Mouse (Mus musculus): ENCODE measurements around the gene Hyls1. TPM values are rescaled to one million over a fixed set of nuclear protein-coding genes. Genes with fewer than 3 reads are reported as not detected.

Gene Hyls1
- polyA plus RNA-seq, 1 experiment: 5.1 TPM

GRCm38 (mm10) chr9:35529141-35529540 lies 41.1 kb downstream of the Hyls1 start:
- H3K36me3 ChIP-seq (ENCODE audit: control insufficient read depth, insufficient read depth): no peaks in the 10 kb centered on the region
- H3K79me2 ChIP-seq (ENCODE audit: control insufficient read depth, insufficient read depth): no peaks in the 10 kb centered on the region
- H3K27me3 ChIP-seq (ENCODE audit: control insufficient read depth, insufficient read depth, insufficient read length): no peaks in the 10 kb centered on the region
- no peak overlapping the region for H3K4me2 ChIP-seq (ENCODE audit: low read depth)
- no peak for TF ChIP-seq MAX (IDR thresholded peaks at IDR 0.05; ENCODE audit: low read depth)
- TF ChIP-seq MYOD1 (IDR thresholded peaks at IDR 0.05; ENCODE audit: control insufficient read depth in 1 of 3, insufficient read length in 2 of 3, low read depth in 2 of 3): no peak
- TF ChIP-seq TCF12 (IDR thresholded peaks at IDR 0.05; ENCODE audit: insufficient read depth, poor library complexity, severe bottlenecking): no peak
- TF ChIP-seq SRF (IDR thresholded peaks at IDR 0.05; ENCODE audit: control insufficient read depth, insufficient read length, low read depth): no peak
- TF ChIP-seq TCF3 (IDR thresholded peaks at IDR 0.05; ENCODE audit: insufficient read length, low read depth): no peak
- no peak for TF ChIP-seq MYOG (IDR thresholded peaks at IDR 0.05; ENCODE audit: control insufficient read depth in 1 of 3, insufficient read depth in 1 of 3, insufficient read length in 2 of 3, low read depth in 2 of 3)
- no peak for TF ChIP-seq POLR2AphosphoS2 (IDR thresholded peaks at IDR 0.05; ENCODE audit: insufficient read length, low read depth)
- no peak for TF ChIP-seq CEBPB (IDR thresholded peaks at IDR 0.05; ENCODE audit: insufficient read depth, poor library complexity, severe bottlenecking)
- no peak for TF ChIP-seq E2F4 (IDR thresholded peaks at IDR 0.05; ENCODE audit: insufficient read depth)
- no peak for TF ChIP-seq POLR2A (IDR thresholded peaks at IDR 0.05; ENCODE audit: insufficient read length, low read depth)
- TF ChIP-seq USF1 (IDR thresholded peaks at IDR 0.05; ENCODE audit: low read depth): no peak
- no peak for TF ChIP-seq REST (IDR thresholded peaks at IDR 0.05; ENCODE audit: insufficient read depth, insufficient read length)
- no peak overlapping the region for H3ac ChIP-seq (ENCODE audit: control insufficient read depth, insufficient read length)
- no peak overlapping the region for H3K4me3 ChIP-seq

DNA sequence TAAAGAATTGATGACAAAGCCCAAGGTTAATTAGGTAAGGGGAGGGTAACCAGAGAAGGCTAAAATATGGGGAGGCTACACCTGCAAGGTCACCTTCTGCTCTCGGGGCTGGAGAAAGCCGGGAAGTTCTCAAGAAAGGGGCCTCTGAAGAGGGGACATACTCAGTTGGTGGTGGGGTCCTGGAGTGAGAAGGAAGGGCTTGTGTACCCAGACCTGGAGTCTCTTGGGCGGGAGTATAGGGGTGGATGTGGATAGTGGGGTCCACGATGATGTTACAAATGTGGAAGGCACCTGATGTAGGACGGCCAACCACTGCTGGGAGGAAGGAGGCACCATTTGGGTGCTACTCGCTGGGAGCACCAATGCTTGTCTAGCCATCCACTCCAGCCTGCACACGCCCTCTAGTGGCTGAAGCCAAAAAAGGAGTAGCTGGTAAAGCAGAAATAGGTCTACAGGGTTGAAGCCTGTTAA lies 46.2 kb downstream of the Hyls1 start:
- TF ChIP-seq MYOG (IDR thresholded peaks at IDR 0.05; ENCODE audit: control insufficient read depth in 1 of 3, insufficient read depth in 1 of 3, insufficient read length in 2 of 3, low read depth in 2 of 3) (no peak), USF1 (IDR thresholded peaks at IDR 0.05; ENCODE audit: low read depth) (no peak), TCF12 (IDR thresholded peaks at IDR 0.05; ENCODE audit: insufficient read depth, poor library complexity, severe bottlenecking) (no peak), TCF3 (IDR thresholded peaks at IDR 0.05; ENCODE audit: insufficient read length, low read depth) (no peak)
- Histone ChIP-seq H3K27me3 (ENCODE audit: control insufficient read depth, insufficient read depth, insufficient read length) (no peaks in the 10 kb centered on the region), H3K4me3 (no peak overlapping the region), H3K79me2 (ENCODE audit: control insufficient read depth, insufficient read depth) (no peaks in the 10 kb centered on the region), H3ac (ENCODE audit: control insufficient read depth, insufficient read length) (no peak overlapping the region), H3K36me3 (ENCODE audit: control insufficient read depth, insufficient read depth) (no peaks in the 10 kb centered on the region), H3K4me2 (ENCODE audit: low read depth) (no peak overlapping the region)

DNA sequence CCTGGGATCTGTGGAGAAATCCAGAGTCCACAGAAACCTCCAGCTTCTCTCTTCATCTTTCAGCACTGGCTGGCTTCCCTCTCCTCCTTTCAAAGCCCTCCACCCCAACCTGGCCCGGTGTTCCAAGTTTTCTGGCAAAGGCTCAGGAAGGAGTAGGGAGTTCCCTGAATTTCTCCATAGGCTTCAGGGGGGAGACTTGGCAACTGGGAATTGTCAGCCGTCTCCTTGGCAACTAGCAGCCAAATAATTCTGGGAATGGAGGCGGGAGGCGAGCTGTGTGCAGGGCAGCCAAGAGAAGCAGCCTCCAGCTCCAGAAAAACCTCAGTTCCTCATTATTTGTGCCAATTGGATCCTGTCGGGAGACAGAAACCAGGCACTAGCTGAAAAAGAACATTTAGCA lies 46.7 kb downstream of the Hyls1 start:
- no peak for TF ChIP-seq MYOD1 (IDR thresholded peaks at IDR 0.05; ENCODE audit: control insufficient read depth in 1 of 3, insufficient read length in 2 of 3, low read depth in 2 of 3)
- no peak for TF ChIP-seq CEBPB (IDR thresholded peaks at IDR 0.05; ENCODE audit: insufficient read depth, poor library complexity, severe bottlenecking)
- TF ChIP-seq USF1 (IDR thresholded peaks at IDR 0.05; ENCODE audit: low read depth): no peak
- TF ChIP-seq TCF3 (IDR thresholded peaks at IDR 0.05; ENCODE audit: insufficient read length, low read depth): no peak
- TF ChIP-seq TCF12 (IDR thresholded peaks at IDR 0.05; ENCODE audit: insufficient read depth, poor library complexity, severe bottlenecking): no peak
- no peak for TF ChIP-seq POLR2A (IDR thresholded peaks at IDR 0.05; ENCODE audit: insufficient read length, low read depth)
- TF ChIP-seq MAX (IDR thresholded peaks at IDR 0.05; ENCODE audit: low read depth): no peak
- no peak for TF ChIP-seq POLR2AphosphoS2 (IDR thresholded peaks at IDR 0.05; ENCODE audit: insufficient read length, low read depth)
- no peak for TF ChIP-seq E2F4 (IDR thresholded peaks at IDR 0.05; ENCODE audit: insufficient read depth)
- TF ChIP-seq MYOG (IDR thresholded peaks at IDR 0.05; ENCODE audit: control insufficient read depth in 1 of 3, insufficient read depth in 1 of 3, insufficient read length in 2 of 3, low read depth in 2 of 3): no peak
- no peak for TF ChIP-seq REST (IDR thresholded peaks at IDR 0.05; ENCODE audit: insufficient read depth, insufficient read length)
- H3K27me3 ChIP-seq (ENCODE audit: control insufficient read depth, insufficient read depth, insufficient read length): no peaks in the 10 kb centered on the region
- no peak overlapping the region for H3ac ChIP-seq (ENCODE audit: control insufficient read depth, insufficient read length)
- no peaks in the 10 kb centered on the region for H3K36me3 ChIP-seq (ENCODE audit: control insufficient read depth, insufficient read depth)
- H3K79me2 ChIP-seq (ENCODE audit: control insufficient read depth, insufficient read depth): no peaks in the 10 kb centered on the region
- H3K4me3 ChIP-seq: no peak overlapping the region
- H3K4me2 ChIP-seq (ENCODE audit: low read depth): no peak overlapping the region

DNA sequence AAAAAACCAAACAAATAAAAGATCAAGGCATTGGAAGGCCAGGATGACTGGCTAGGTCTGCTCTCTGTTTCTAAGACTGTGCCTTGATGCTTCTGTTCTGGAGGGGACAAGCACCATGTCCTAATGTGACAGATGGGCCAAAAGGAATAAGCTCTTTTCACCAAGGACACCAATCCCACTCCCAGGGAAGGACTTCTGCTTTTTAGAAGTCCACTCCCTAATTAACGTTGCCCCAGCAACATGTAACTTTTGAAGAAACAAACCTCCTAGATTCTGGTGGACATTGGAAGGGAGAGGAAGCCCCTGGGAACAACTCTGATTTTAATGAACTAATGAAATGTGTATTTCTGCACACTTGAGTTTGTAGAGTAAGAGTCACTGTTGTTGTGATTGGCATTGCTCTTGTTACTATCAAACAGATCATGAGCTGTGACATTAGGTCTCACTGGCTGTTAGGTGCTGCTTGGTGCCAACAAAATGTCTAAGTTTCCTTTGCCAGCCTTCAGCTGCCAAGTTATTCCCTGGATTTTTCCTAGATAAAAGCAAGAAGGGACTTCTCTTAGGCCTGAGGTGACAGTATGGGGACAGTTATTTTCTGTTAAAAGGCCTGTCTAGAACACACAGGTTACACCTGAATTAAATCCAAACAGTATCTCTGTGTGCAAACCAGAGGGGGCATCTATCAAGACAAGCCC lies 47.2 kb downstream of the Hyls1 start:
- TF ChIP-seq TCF12 (IDR thresholded peaks at IDR 0.05; ENCODE audit: insufficient read depth, poor library complexity, severe bottlenecking) (no peak), CEBPB (IDR thresholded peaks at IDR 0.05; ENCODE audit: insufficient read depth, poor library complexity, severe bottlenecking) (no peak), SRF (IDR thresholded peaks at IDR 0.05; ENCODE audit: control insufficient read depth, insufficient read length, low read depth) (no peak), MYOG (IDR thresholded peaks at IDR 0.05; ENCODE audit: control insufficient read depth in 1 of 3, insufficient read depth in 1 of 3, insufficient read length in 2 of 3, low read depth in 2 of 3) (no peak), MAX (IDR thresholded peaks at IDR 0.05; ENCODE audit: low read depth) (no peak), USF1 (IDR thresholded peaks at IDR 0.05; ENCODE audit: low read depth) (no peak), REST (IDR thresholded peaks at IDR 0.05; ENCODE audit: insufficient read depth, insufficient read length) (no peak), E2F4 (IDR thresholded peaks at IDR 0.05; ENCODE audit: insufficient read depth) (no peak), POLR2AphosphoS2 (IDR thresholded peaks at IDR 0.05; ENCODE audit: insufficient read length, low read depth) (no peak), POLR2A (IDR thresholded peaks at IDR 0.05; ENCODE audit: insufficient read length, low read depth) (no peak), TCF3 (IDR thresholded peaks at IDR 0.05; ENCODE audit: insufficient read length, low read depth) (no peak), MYOD1 (IDR thresholded peaks at IDR 0.05; ENCODE audit: control insufficient read depth in 1 of 3, insufficient read length in 2 of 3, low read depth in 2 of 3) (no peak)
- Histone ChIP-seq H3K27me3 (ENCODE audit: control insufficient read depth, insufficient read depth, insufficient read length) (no peaks in the 10 kb centered on the region), H3ac (ENCODE audit: control insufficient read depth, insufficient read length) (no peak overlapping the region), H3K4me2 (ENCODE audit: low read depth) (no peak overlapping the region), H3K36me3 (ENCODE audit: control insufficient read depth, insufficient read depth) (no peaks in the 10 kb centered on the region), H3K4me3 (no peak overlapping the region), H3K79me2 (ENCODE audit: control insufficient read depth, insufficient read depth) (no peaks in the 10 kb centered on the region)
